Mouse (Mus musculus) E14TG2a.4 (cell line): ENCODE measurements around the gene Lgr5.
A peak's percentile ranks its signal among the peaks of the same experiment; 100 is the strongest.

Experiments
- H3K27me3 ChIP-seq: 2 replicates; pipeline ENCODE4 v1.6.1; 2014; ENCODE audit warnings: low read length, control low read depth; ENCODE audit not compliant: insufficient read depth
- H3K36me3 ChIP-seq: 2 replicates; pipeline ENCODE4 v1.6.1; 2014; ENCODE audit warnings: low read length, control low read depth; ENCODE audit not compliant: insufficient read depth
- H3K4me1 ChIP-seq: replicated peaks from 2 replicates; pipeline ENCODE4 v1.6.1; 2014; ENCODE audit warnings: low read depth, low read length, control low read depth
- H3K4me3 ChIP-seq: replicated peaks from 2 replicates; pipeline ENCODE4 v1.5.1; 2014; ENCODE audit warnings: mild to moderate bottlenecking, low read length
- H3K9me3 ChIP-seq: 2 replicates; pipeline ENCODE4 v1.6.1; 2014; ENCODE audit warnings: low read length, control low read depth
- CTCF ChIP-seq: conservative IDR thresholded peaks from 2 replicates; pipeline ENCODE4 v1.5.1; 2014; ENCODE audit warnings: low read length
- NANOG ChIP-seq: IDR thresholded peaks from 2 replicates; pipeline ENCODE4 v1.6.1; 2014; ENCODE audit warnings: borderline replicate concordance, low read length, mixed read lengths
- POU5F1 ChIP-seq: IDR thresholded peaks from 2 replicates; pipeline ENCODE4 v1.6.1; 2014; ENCODE audit warnings: low read length, borderline replicate concordance

Gene Lgr5

DNA sequence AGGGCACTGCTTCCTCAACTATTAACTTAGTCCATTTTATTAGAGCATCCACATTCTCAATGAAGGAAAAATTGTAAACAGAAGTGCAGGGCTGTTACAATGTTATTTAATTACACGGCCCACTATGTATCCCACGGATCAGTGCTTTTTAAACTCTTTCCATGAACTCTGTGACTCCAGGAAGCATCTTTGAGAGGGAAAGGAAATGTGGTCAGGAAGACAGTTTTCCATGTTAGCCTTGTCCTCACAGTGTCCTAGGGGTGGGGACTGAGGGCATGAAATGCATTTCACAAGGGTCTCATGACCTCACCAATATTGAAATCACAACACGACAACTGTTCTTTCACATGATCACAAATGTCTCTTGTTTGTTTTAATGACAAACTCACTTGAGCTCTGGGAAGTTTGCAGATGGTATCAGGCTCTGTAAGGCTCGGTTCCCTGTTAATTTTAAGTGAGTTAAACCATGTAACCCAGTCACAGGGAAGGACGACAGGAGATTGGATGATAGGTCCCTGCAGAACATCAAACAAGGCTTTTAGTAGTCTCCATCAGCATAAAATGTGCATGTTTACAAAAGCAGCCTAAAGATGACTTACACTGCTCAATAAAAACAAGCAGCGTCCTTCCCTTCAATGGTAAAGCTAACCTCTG lies 130.1 kb downstream of the Lgr5 start:
- TF ChIP-seq POU5F1 (no peak), CTCF (no peak), NANOG (no peak)
- H3K4me3 ChIP-seq, result no peak overlapping the region
- no peaks in the 10 kb centered on the region for H3K9me3 ChIP-seq
- H3K4me1 ChIP-seq, result peaks cover 7% of the 10 kb centered on the region; the same call in 1 of the 2 replicates
- H3K36me3 ChIP-seq, result no peaks in the 10 kb centered on the region
- peaks cover 37% of the 10 kb centered on the region for H3K27me3 ChIP-seq

GRCm38 (mm10) chr10:115448614-115449013 lies 139.0 kb downstream of the Lgr5 start:
- no peaks in the 10 kb centered on the region for H3K36me3 ChIP-seq
- TF ChIP-seq CTCF (no peak), NANOG (no peak), POU5F1 (no peak)

DNA sequence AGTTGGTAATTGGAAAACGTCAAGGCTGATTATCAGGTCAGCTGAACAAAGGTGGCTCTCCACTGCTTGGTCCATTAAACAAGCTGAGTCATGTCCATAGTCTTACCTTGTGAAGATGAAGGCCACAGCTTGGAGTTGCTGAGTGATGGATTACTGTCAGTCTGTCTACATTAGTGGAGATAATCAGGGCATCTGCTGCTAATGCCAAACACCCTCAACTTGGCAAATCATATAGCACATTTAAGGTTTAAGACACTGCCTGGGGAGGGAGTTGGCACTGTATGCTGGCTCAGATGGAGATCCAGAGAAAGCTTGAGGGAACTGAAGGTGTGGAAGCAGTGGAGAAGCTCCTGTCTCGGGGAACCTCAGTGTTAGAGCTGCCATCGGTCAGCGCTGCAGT lies 150.3 kb downstream of the Lgr5 start:
- Histone ChIP-seq H3K4me3 (no peak overlapping the region), H3K4me1 (no peaks in the 10 kb centered on the region), H3K9me3 (no peaks in the 10 kb centered on the region), H3K27me3 (peaks cover 3% of the 10 kb centered on the region; the same call in 1 of the 2 replicates), H3K36me3 (peaks cover 28% of the 10 kb centered on the region)
- TF ChIP-seq POU5F1 (no peak), CTCF (no peak), NANOG (no peak)

More at GRCm38 (mm10) chr10:115448614-115449013, 139.0 kb downstream of the Lgr5 start:
- Histone ChIP-seq H3K4me3 (no peak overlapping the region), H3K4me1 (peaks cover 7% of the 10 kb centered on the region; the same call in 1 of the 2 replicates), H3K9me3 (no peaks in the 10 kb centered on the region), H3K27me3 (peaks cover 31% of the 10 kb centered on the region)

- no peaks in the 10 kb centered on the region for H3K27me3 ChIP-seq
- H3K4me1 ChIP-seq, result peaks cover 13% of the 10 kb centered on the region
- H3K4me3 ChIP-seq, result no peak overlapping the region
- H3K36me3 ChIP-seq, result peaks cover 80% of the 10 kb centered on the region
- H3K9me3 ChIP-seq, result no peaks in the 10 kb centered on the region
- no peak for TF ChIP-seq POU5F1
Measured at GRCm38 (mm10) chr10:115425351-115425750, 162.2 kb downstream of the Lgr5 start.

DNA sequence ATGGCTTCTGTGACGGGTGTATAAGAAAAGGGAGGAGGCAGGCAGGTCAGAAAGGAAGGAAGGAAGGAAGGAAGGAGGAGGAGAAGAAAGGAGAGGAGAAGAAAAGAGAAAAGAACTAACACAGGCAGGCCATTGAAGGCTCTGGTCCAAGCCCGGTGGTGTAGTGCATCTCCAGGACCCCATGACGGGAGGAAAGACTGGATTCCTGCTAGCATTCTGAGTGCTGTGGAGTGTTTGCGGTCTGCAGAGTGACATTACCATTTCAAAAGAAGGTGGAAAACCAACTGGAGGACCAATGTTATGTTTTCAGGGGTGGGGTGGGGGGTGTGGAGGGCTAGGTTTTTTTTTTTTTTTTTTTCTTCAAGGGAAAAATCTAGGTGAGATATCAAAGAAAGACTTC lies 165.6 kb downstream of the Lgr5 start:
- peaks cover 13% of the 10 kb centered on the region for H3K4me1 ChIP-seq
- H3K9me3 ChIP-seq, result no peaks in the 10 kb centered on the region
- H3K4me3 ChIP-seq, result no peak overlapping the region
- TF ChIP-seq POU5F1 (no peak), NANOG (peak; percentile 76)
- no peaks in the 10 kb centered on the region for H3K27me3 ChIP-seq
- H3K36me3 ChIP-seq, result peaks cover 82% of the 10 kb centered on the region

- Histone ChIP-seq H3K36me3 (peaks cover 96% of the 10 kb centered on the region), H3K27me3 (no peaks in the 10 kb centered on the region), H3K9me3 (no peaks in the 10 kb centered on the region), H3K4me1 (no peaks in the 10 kb centered on the region), H3K4me3 (no peak overlapping the region)
- TF ChIP-seq CTCF (no peak), POU5F1 (no peak), NANOG (no peak)
Measured at GRCm38 (mm10) chr10:115414056-115414455, 173.5 kb downstream of the Lgr5 start.

- no peaks in the 10 kb centered on the region for H3K9me3 ChIP-seq
- no peaks in the 10 kb centered on the region for H3K27me3 ChIP-seq
- H3K4me1 ChIP-seq, result no peaks in the 10 kb centered on the region
- no peak overlapping the region for H3K4me3 ChIP-seq
- no peak for TF ChIP-seq CTCF
- peaks cover 96% of the 10 kb centered on the region for H3K36me3 ChIP-seq
Measured at GRCm38 (mm10) chr10:115413496-115413895, 174.1 kb downstream of the Lgr5 start.

- Histone ChIP-seq H3K9me3 (no peaks in the 10 kb centered on the region), H3K4me1 (no peaks in the 10 kb centered on the region), H3K27me3 (no peaks in the 10 kb centered on the region), H3K4me3 (no peak overlapping the region), H3K36me3 (peaks cover 87% of the 10 kb centered on the region)
- TF ChIP-seq CTCF (peak; percentile 73), NANOG (no peak)
Measured at GRCm38 (mm10) chr10:115406393-115406792, 181.2 kb downstream of the Lgr5 start.
